Mouse (Mus musculus) hindlimb bud, embryonic 11.5 days (tissue): ENCODE results near the gene Gpx4.

Experiments
- DNase-seq: peaks from one replicate; pipeline ENCODE4 v3.0.0-alpha.2; 2012; ENCODE audit warnings: low read depth, low spot score; ENCODE audit errors: extremely low spot score

The Gpx4 gene

DNA sequence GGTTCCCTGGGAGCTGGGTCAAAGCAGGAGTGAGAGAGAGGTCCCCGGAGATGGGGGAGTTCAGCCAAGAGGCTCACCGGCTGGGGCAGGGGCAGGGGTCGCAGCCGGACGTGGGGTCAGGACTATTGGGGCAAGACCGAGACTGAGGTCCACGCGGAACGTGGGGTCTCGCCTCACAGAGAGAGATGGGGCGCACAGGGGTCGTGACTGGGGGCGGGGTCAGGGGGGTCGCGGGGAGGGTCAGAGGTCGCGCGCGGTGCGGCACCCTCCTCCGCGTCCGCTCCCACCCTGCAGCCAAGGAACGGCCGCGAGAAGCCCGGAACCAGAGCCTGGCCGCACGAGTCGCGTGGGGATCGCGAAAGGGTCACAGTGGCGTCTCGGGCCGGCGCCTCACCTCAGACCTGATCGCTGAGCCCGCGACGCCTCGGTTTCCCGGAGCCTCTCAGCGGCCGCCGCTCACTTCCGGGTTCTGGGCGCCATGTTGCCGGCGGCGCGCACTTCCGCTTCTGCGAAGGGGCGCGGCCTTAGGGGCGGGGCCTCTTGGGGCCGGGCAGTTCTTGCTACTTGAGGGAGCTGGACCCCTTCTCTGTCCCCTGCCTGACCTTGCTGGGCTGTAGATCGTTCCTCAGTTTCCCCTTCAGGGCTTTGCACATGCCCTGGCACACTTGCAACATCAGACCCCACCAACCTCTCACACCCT lies 55.4 kb downstream of the Gpx4 start:
- no peak for DNase-seq

DNA sequence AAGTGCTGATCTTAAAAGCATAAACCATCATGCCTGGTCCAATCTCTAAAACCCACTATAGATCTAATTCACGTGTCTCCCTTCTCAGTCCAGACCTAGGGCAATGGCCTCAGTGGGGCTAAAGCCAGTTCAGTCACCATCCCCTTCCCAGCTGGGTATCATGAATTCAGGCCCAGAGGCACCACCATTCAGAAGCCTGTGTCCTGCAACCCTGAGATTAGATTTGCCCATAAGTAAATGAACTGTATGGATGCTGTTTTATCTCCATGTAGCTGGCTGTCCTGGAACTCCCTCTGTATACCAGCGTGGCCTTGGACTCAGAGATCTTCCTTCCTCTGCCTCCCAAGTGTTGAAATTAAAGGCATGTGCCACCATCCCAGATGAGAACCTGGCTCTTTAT lies 56.1 kb downstream of the Gpx4 start:
- no peak for DNase-seq

GRCm38 (mm10) chr10:80104181-80104580 lies 57.2 kb downstream of the Gpx4 start:
- no peak for DNase-seq

- DNase-seq, result no peak
Measured at GRCm38 (mm10) chr10:80105460-80105859, 58.5 kb downstream of the Gpx4 start, which contains the start of gene Sbno2. Gene Sbno2, minus strand, starts transcription at chr10:80105571.

DNA sequence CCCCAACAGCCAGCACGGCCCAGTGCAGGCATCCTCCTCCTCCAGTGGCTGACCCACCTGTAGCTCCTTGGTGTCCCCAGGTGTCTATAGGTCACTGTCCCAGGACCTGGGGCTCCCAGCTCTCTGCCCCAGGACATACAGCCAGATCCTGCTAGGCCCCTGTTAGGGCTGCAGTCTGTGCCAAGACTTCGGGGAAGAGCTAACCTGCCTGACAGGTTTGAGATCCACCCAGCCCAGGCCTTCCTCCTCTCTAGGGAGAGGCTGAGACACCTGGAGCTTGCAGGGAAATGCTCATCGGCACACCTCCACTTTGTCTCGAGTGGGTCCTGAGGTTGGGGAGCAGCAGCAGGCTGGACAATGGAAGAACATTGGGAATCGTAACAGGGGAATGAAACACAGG lies 59.0 kb downstream of the Gpx4 start:
- DNase-seq, result no peak
